Comparison of ENCODE assay signal across 8 mouse cellular contexts in the genomic region with DNA sequence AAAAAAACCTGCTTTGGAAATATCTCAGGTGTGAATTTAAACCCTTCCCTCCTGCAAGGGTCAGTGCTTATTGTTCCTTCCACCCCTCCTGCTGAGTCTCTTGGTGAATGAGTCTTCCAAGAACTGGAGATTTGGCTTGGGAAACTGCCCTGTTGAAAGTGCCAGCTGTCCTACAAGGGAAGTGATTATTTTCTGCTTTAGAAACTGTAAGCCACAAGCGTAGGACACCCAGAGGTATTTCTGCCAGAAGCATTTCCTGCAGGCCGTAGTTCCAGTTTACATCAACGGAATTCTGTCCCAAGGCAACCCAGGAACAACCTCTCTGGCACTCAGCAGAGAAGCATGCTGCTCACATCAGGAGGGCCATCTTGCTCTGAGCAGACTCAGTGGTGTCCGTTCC. TPM values are rescaled to one million over a fixed set of nuclear protein-coding genes. Genes with fewer than 3 reads are reported as not detected.
DNase-seq lines count a peak whose midpoint lies in the region; ATAC-seq and TF ChIP-seq lines count a peak whose summit lies in the region.

No protein-coding gene starts in this region.

- peak; percentile 35; the same call in 1 of the 2 replicates for ATAC-seq in lung, embryonic 14.5 days (ENCODE audit: insufficient read depth)

- no peaks in the 10 kb centered on the region for H3K9me3 ChIP-seq in lung, embryonic 14.5 days (ENCODE audit: low read depth, low read length)

- peak overlapping the region; percentile 57 for H3K27ac ChIP-seq in gastrocnemius, adult 2 months
- no peak overlapping the region for H3K27ac ChIP-seq in lung, embryonic 14.5 days (ENCODE audit: low read depth)

- no peak for TF ChIP-seq CTCF in gastrocnemius, adult 2 months (IDR thresholded peaks at IDR 0.05)
- TF ChIP-seq CTCF in lung, embryonic 14.5 days (IDR thresholded peaks at IDR 0.05; ENCODE audit: low read depth), result no peak

- H3K4me2 ChIP-seq in lung, embryonic 14.5 days, result no peak overlapping the region

- intact Hi-C loops in gastrocnemius, adult 2 months (cut with DNase I), result no loop called here

- WGBS in lung, embryonic 14.5 days, result 60% methylated on average over 4 of the region's 4 CpGs

- no peak overlapping the region for H3K4me3 ChIP-seq in gastrocnemius, adult 2 months
- H3K4me3 ChIP-seq in lung, embryonic 14.5 days (ENCODE audit: low read depth, low read length), result no peak overlapping the region

- H3K27me3 ChIP-seq in lung, embryonic 14.5 days (ENCODE audit: insufficient read depth, low read length), result no peaks in the 10 kb centered on the region

- no peaks in the 10 kb centered on the region for H3K36me3 ChIP-seq in lung, embryonic 14.5 days (ENCODE audit: insufficient read depth)

- H3K9ac ChIP-seq in lung, embryonic 14.5 days, result no peak overlapping the region

- DNase-seq in gastrocnemius, adult 2 months, result no peak
- no peak for DNase-seq in gastrocnemius, adult 18-20 months (ENCODE audit: low spot score)
- peak; percentile 37 for DNase-seq in lung, embryonic 14.5 days
- no peak for DNase-seq in lung, postnatal 14 days
- peak; percentile 53 to 66 for DNase-seq in cerebellum, postnatal 10 days
- DNase-seq in kidney, postnatal 4 days, result peak; percentile 8 to 23
- DNase-seq in urinary bladder, postnatal 14 days (ENCODE audit: low spot score), result no peak
- DNase-seq in thymus, postnatal 10 days (ENCODE audit: low spot score in 2 of 2), result no peak

- H3K4me1 ChIP-seq in lung, embryonic 14.5 days (ENCODE audit: insufficient read depth), result 0 out of 2 replicates have a peak, but pooled peaks cover 6% of the 10 kb centered on the region

RNA-seq across cellular contexts. Expression of gene B3gnt2, which starts 12.6 kb away (rescaled TPM):
- total RNA-seq in gastrocnemius, adult 2 months (2021), result 1 to 10 TPM; 1.6 to 2.1 TPM
- 1 to 10 TPM; 1.0 to 2.2 TPM for total RNA-seq in gastrocnemius, adult 18-20 months (2021)
- 7.2 and 7.5 TPM in 2 replicates for polyA plus RNA-seq in lung, embryonic 14.5 days (2014; fragmentation: Nextera tagmentation; extraction: Ambion mirVana)

Comparison
In these comparisons a context has a peak if more than half of its experiments do, and no peak if none do; other contexts are left out.
1. DNase-seq: peak in lung, embryonic 14.5 days (single experiment), cerebellum, postnatal 10 days (2 of 2) and kidney, postnatal 4 days (2 of 2); none in gastrocnemius, adult 2 months (single experiment), gastrocnemius, adult 18-20 months (single experiment), lung, postnatal 14 days (single experiment), urinary bladder, postnatal 14 days (single experiment) and thymus, postnatal 10 days (0 of 2).